Mouse (Mus musculus) lung, postnatal 14 days (tissue): ENCODE results near the gene Ift122.
A peak's percentile ranks its signal among the peaks of the same experiment; 100 is the strongest.

ENCODE experiments used
- DNase-seq: peaks from one replicate; pipeline ENCODE4 v3.0.0; 2021

Gene Ift122

GRCm38 (mm10) chr6:115961743-115962142, 108.5 kb downstream of the Ift122 start:
- DNase-seq: no peak

DNA sequence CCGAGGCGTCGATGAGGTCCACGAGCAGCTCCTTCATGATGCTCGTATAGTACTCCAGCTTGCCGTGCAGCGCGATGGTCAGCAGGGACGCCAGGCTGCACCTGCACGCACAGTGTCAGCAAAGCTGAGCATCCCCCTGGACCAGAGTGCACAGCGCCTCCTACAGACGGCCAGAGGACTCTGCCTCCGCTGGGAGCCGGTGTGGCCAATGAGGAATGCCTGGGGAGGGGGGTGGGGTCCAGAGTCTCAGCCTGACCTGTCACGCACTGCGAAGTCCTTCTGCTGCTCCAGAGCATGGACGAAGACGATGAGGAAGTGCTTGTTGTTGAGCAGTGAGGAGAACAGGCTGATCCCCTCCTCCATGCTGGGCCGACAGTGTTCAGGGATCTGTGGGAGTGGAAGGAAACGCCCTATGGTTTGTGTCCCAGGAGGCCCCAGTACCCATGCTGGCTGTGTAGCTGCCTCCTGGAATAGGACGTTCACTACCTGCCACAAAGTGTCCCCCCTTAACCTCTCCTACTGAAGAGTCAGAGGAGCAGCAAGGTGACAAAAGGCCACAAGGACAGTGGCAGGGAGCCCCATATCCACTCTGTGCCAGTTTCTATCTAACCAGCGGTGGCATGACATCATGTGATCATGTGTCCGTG, 109.3 kb downstream of the Ift122 start:
- DNase-seq: no peak

- DNase-seq: no peak
These were observed 110.4 kb downstream of the Ift122 start for GRCm38 (mm10) chr6:115963656-115964055.

DNA sequence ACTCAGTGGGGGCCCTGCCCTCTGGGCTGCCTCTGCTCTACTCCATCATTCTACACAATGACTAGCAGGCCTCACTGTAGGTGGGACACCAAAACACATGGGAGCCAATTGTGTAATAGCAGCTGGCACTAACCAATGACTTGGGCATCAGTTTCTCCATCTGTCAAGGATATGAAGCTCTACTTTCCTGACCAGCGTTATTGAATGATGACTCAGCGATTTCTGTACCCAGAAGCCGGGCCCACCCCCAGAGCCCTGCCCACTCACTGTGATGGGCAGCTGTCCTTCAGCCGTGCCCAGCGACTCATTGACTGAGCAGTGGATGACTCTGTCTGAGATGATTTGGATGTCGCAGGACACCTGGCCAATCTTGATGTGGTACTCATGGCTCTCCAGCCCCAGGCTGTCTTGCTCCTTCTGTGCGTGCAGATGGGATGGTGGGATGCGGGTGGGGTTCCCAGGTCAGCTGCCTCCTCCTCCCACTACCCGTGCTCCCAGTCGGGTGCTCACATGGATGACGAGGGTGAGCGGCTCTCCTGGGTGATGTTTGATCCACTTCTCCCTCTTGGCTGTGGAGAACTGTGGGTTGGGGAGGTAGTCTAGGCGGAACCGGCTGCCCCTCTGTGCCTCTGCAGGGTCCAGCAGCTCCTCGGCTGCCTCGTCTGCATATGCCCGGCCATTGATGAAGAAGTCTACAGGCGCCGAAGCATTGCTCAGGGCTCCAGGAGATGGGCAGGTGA, 113.1 kb downstream of the Ift122 start:
- no peak for DNase-seq

- no peak for DNase-seq
These were observed 114.1 kb downstream of the Ift122 start for GRCm38 (mm10) chr6:115967291-115967880.

GRCm38 (mm10) chr6:115968086-115968485, 114.8 kb downstream of the Ift122 start:
- no peak for DNase-seq

DNA sequence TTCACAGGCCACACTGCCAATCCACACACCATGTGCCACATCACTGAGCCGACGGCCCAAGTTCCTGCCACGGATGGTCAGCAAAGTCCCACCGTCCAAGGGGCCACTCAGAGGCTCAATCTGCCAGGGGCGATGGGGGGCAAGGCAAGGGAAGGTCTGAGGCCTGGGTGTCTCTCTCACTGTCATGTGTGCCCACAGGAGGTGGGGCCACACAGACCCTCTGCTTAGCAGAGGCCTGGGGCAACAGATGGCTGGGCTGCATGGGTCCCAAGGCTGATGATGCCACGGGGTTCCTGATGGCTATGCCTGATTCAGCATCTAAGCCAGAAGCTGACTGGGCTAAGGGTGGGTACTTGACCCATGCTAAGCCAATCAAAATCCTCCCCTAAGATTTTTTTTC, 115.4 kb downstream of the Ift122 start:
- no peak for DNase-seq

- DNase-seq: no peak
These were observed 115.8 kb downstream of the Ift122 start for GRCm38 (mm10) chr6:115969103-115969502.

DNA sequence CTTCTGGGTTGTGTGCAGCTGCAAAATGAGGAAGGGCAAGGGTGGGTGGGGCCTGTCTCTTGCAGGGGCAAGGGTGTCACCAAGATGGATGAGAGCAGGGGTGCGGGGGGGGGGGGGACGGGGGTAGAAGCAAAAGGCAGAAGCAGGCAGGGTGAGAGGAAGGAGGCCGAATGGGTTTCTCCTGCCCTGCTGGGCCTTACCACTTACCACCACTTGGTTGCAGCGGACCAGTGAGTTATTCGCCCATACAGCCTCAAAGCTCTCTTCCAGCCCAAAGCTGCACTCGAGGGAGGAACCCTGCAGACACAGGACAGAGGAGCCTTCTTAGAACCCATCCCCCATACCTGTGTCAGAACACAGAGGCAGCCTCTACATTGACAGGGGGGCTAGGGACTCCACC, 116.7 kb downstream of the Ift122 start:
- DNase-seq: no peak

GRCm38 (mm10) chr6:115971273-115972060, 118.2 kb downstream of the Ift122 start:
- peak; percentile 52 for DNase-seq

DNA sequence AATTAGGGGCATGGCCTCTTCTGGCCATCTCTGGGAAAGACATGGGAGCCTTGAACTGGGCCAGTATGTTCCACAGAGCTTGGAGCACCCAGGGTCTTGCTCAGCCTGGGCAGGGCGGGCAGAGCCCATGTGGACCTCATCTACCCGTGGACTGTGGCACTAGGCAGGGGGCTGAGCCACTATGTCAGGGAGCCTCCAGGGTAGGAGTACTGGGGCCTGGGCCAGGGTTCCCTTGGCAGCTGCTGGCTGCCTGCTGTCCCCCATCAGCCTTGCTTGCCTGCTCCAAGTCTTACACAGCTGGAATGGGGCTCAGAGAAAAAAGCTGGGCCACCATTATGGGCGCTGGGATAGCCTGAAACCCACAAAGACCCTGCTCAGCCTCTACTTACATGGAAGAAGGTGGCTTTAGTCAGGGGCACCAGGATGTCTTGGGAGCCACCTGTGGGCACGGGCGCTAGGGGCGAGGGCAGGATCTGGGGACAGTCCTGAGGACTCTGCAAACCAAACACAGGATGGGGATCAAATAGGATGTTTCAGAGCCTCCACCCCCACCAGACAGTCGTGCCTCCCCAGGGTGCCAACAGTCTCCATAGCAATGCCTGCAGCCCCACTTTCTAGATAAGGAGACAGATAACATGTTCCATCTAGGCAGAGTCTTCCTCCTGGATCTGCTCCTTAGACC, 119.0 kb downstream of the Ift122 start:
- no peak for DNase-seq

DNA sequence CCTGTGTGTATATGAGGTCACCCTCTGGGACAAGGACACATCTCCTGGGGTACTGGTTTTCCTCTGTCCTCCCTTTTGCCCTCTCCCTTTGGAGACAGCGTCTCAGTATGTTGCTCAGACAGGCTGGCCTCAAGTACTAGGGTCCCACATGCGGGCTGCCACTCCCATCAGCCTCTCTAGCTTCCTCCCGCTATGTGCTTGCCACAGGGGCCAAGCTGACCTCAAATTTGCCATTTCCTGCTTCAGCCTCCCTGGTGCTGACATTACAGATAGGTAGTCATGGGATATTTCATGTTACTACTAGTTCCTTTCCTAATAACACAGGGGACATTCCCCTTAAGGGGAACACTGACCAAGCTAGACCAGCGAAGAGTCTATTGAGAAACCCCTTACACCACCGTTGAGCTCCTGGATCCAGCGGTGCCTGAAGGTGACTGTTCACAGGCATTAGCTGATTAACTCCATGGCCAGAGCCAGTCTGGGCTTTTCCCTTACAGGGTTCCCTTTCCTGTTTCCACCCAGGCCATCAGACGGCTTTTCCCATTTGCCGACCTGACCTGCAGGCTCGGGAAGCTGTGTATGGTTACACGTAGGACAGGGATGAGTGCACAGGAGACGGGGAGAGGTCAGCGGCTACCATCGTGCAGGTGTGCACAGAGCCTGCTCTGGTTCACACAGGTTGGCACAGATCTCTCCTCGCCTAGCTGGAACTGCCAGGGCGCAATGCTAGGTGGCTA, 120.0 kb downstream of the Ift122 start:
- no peak for DNase-seq

GRCm38 (mm10) chr6:115973881-115974662, 120.8 kb downstream of the Ift122 start:
- DNase-seq: no peak

DNA sequence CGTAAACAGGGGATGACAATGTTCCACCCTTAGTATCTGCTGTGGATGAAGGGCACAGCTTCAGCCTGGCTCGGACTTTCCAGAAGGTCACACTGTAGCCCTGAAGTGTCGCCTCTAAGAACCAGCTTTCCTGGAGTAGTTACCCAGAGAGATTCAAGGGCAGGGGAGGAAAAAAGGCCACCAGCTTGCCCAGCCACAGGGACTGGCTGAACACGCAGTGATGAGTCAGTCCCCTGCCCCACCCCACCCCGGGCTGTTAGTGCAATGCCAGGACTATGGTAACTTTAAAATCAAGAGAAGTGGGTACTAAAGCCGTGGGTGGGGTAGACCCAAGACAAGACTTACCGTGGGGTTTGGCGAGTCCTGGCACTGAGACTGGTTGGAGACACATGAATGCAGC, 122.3 kb downstream of the Ift122 start:
- no peak for DNase-seq
